ENCODE assay signal across 10 mouse cellular contexts in the genomic region with DNA sequence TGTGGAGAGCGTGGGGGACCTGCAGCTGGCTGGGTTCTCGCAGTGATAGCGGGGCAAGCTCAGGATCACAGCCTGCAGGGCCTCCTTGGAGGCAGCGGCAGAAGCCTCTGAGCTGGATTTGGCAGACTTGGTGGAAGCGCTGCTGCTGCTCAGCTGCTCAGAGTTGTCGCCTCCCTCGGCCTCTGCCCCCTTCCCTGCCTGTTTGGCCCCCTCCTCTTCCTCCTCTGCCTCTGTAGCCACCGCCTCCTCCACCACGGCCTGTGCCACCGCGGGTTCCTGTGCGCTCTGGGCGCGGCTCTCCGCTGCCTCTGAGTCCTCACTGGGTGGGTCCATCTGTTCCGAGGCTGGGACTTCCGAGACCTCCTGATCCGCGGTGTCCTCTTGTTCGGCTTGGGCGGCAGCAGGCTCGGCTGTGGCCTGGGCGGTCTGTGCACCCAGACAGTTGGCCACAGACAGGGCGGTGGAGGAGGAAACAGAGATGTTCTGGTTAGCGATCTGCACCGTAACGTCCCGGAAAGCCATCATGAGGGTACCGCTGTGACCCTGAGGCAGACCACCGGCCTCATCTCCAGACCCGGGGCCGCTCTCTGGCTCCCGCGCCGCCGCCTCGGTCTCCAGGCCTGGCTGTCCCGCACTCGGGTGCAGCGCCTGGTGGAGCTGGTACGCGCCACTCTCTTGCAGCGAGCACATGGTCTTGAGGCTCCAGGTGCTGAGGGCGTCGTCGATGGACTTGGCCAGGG.
DNase-seq lines count a peak whose midpoint lies in the region; ATAC-seq and TF ChIP-seq lines count a peak whose summit lies in the region.
"Had no signal": no experiment of that assay in that cellular context is flagged by ENCODE, and none has a peak within 500 bp of the region (broad histone marks: within the 10 kb centered on the region; RNA-seq: fewer than 3 reads in every experiment).

No protein-coding gene starts in this region.

- no peak overlapping the region for H3K9ac ChIP-seq in lung, embryonic 14.5 days
- peak overlapping the region; percentile 34; the same call in 1 of the 2 replicates for H3K9ac ChIP-seq in embryonic facial prominence, embryonic 14.5 days (ENCODE audit: low read depth, low read length)
- no peak overlapping the region for H3K9ac ChIP-seq in hindbrain, embryonic 15.5 days
- no peak overlapping the region for H3K9ac ChIP-seq in neural tube, embryonic 14.5 days (replicated peaks; ENCODE audit: low read depth, low read length)
- H3K9ac ChIP-seq: liver, embryonic 14.5 days had no signal

- DNase-seq in lung, embryonic 14.5 days: no peak
- no peak for DNase-seq in lung, adult 18-20 months
- DNase-seq in embryonic facial prominence, embryonic 14.5 days (ENCODE audit: low spot score): no peak
- no peak for DNase-seq in adrenal gland, adult (ENCODE audit: inconsistent age in 2 of 2, low spot score in 1 of 2)
- DNase-seq in urinary bladder, postnatal 25 days (ENCODE audit: low spot score): no peak

- H3K36me3 ChIP-seq in lung, embryonic 14.5 days (ENCODE audit: insufficient read depth): no peaks in the 10 kb centered on the region
- no peaks in the 10 kb centered on the region for H3K36me3 ChIP-seq in embryonic facial prominence, embryonic 14.5 days (ENCODE audit: control insufficient read depth, insufficient read depth, low read length)
- H3K36me3 ChIP-seq in hindbrain, embryonic 15.5 days: no peaks in the 10 kb centered on the region
- no peaks in the 10 kb centered on the region; the same call in 1 of the 2 replicates for H3K36me3 ChIP-seq in neural tube, embryonic 14.5 days (ENCODE audit: control insufficient read depth, insufficient read depth, low read length)

- H3K4me3 ChIP-seq in lung, embryonic 14.5 days (ENCODE audit: low read depth, low read length): peak overlapping the region; percentile 19; the same call in 1 of the 2 replicates
- peak overlapping the region; percentile 28 for H3K4me3 ChIP-seq in embryonic facial prominence, embryonic 14.5 days (ENCODE audit: low read depth, low read length)
- peak overlapping the region; percentile 10; the same call in 1 of the 2 replicates for H3K4me3 ChIP-seq in hindbrain, embryonic 15.5 days
- no peak overlapping the region for H3K4me3 ChIP-seq in neural tube, embryonic 14.5 days (ENCODE audit: low read depth, low read length)
- H3K4me3 ChIP-seq: erythroblast, embryonic 14.5 days had no signal

- 2% methylated on average over 46 of the region's 46 CpGs for WGBS in lung, embryonic 14.5 days
- WGBS in embryonic facial prominence, embryonic 14.5 days: 0% methylated on average over 36 of the region's 46 CpGs
- WGBS in hindbrain, embryonic 15.5 days: 7% methylated on average over 40 of the region's 46 CpGs
- 3% methylated on average over 45 of the region's 46 CpGs for WGBS in neural tube, embryonic 14.5 days

- H3K27ac ChIP-seq in lung, embryonic 14.5 days (ENCODE audit: low read depth): no peak overlapping the region
- no peak overlapping the region for H3K27ac ChIP-seq in embryonic facial prominence, embryonic 14.5 days (replicated peaks; ENCODE audit: low read depth, low read length)
- no peak overlapping the region for H3K27ac ChIP-seq in hindbrain, embryonic 15.5 days (replicated peaks)
- no peak overlapping the region for H3K27ac ChIP-seq in neural tube, embryonic 14.5 days (ENCODE audit: low read depth, low read length)
- H3K27ac ChIP-seq: liver, embryonic 14.5 days had no signal

- TF ChIP-seq CTCF in lung, embryonic 14.5 days (IDR thresholded peaks at IDR 0.05; ENCODE audit: low read depth): no peak

- H3K27me3 ChIP-seq in lung, embryonic 14.5 days (ENCODE audit: insufficient read depth, low read length): peaks cover 35% of the 10 kb centered on the region
- H3K27me3 ChIP-seq in embryonic facial prominence, embryonic 14.5 days (replicated peaks; ENCODE audit: control insufficient read depth, insufficient read depth, low read length): peaks cover 59% of the 10 kb centered on the region
- peaks cover 22% of the 10 kb centered on the region for H3K27me3 ChIP-seq in hindbrain, embryonic 15.5 days
- peaks cover 9% of the 10 kb centered on the region for H3K27me3 ChIP-seq in neural tube, embryonic 14.5 days (ENCODE audit: control insufficient read depth, insufficient read depth, low read length)

- ATAC-seq in lung, embryonic 14.5 days (ENCODE audit: insufficient read depth): 0 out of 2 replicates have a peak, but pooled peaks have one; percentile 31
- no peak for ATAC-seq in embryonic facial prominence, embryonic 14.5 days (ENCODE audit: low read depth)
- 0 out of 2 replicates have a peak, but pooled peaks have one; percentile 31 for ATAC-seq in hindbrain, embryonic 15.5 days (ENCODE audit: low FRiP score, low read depth)
- no peak for ATAC-seq in neural tube, embryonic 14.5 days (ENCODE audit: low read depth)
- ATAC-seq in erythroid progenitor cell, adult 5-6 weeks (replicated peaks; ENCODE audit: low FRiP score, poor library complexity, severe bottlenecking): no peak

- 0 out of 2 replicates have a peak, but pooled peaks cover 3% of the 10 kb centered on the region for H3K4me1 ChIP-seq in lung, embryonic 14.5 days (ENCODE audit: insufficient read depth)
- H3K4me1 ChIP-seq in embryonic facial prominence, embryonic 14.5 days (ENCODE audit: control insufficient read depth, insufficient read depth, low read length): no peaks in the 10 kb centered on the region
- H3K4me1 ChIP-seq in hindbrain, embryonic 15.5 days (replicated peaks): peaks cover 17% of the 10 kb centered on the region
- H3K4me1 ChIP-seq in neural tube, embryonic 14.5 days (ENCODE audit: control insufficient read depth, insufficient read depth, low read length): peaks cover 8% of the 10 kb centered on the region; the same call in 1 of the 2 replicates

- peak overlapping the region; percentile 51 for H3K4me2 ChIP-seq in lung, embryonic 14.5 days
- peak overlapping the region; percentile 47 for H3K4me2 ChIP-seq in embryonic facial prominence, embryonic 14.5 days (ENCODE audit: low read depth, low read length)
- peak overlapping the region; percentile 43 for H3K4me2 ChIP-seq in hindbrain, embryonic 15.5 days
- peak overlapping the region; percentile 16; the same call in 1 of the 2 replicates for H3K4me2 ChIP-seq in neural tube, embryonic 14.5 days (ENCODE audit: low read depth, low read length)

- H3K9me3 ChIP-seq in lung, embryonic 14.5 days (ENCODE audit: low read depth, low read length): no peaks in the 10 kb centered on the region
- no peaks in the 10 kb centered on the region for H3K9me3 ChIP-seq in embryonic facial prominence, embryonic 14.5 days (ENCODE audit: control insufficient read depth, low read length)
- H3K9me3 ChIP-seq in hindbrain, embryonic 15.5 days: no peaks in the 10 kb centered on the region
- H3K9me3 ChIP-seq in neural tube, embryonic 14.5 days (ENCODE audit: control insufficient read depth, low read length): no peaks in the 10 kb centered on the region

Comparison
In these comparisons a context has a peak if more than half of its experiments do, and no peak if none do; other contexts are left out.
1. ATAC-seq: peak in lung, embryonic 14.5 days (single experiment) and hindbrain, embryonic 15.5 days (single experiment); none in embryonic facial prominence, embryonic 14.5 days (single experiment), neural tube, embryonic 14.5 days (single experiment) and erythroid progenitor cell, adult 5-6 weeks (single experiment).
2. Peak in every context shown above with its lines, with median percentiles within 50 percentile points of each other: H3K4me2 ChIP-seq.